Mouse (Mus musculus) brain, embryonic 14.5 days (tissue): Measurements from ENCODE around the gene Plekho2.

Experiments
- CTCF ChIP-seq: fragments of 200-500 bp; IDR thresholded peaks from 2 replicates; pipeline ENCODE4 v1.5.1; 2012; ENCODE audit warnings: inconsistent platforms, mild to moderate bottlenecking, moderate library complexity, borderline replicate concordance; ENCODE audit not compliant: insufficient read depth, insufficient read length; ENCODE audit errors: extremely low read depth
- POLR2A ChIP-seq: fragments of 200-500 bp; IDR thresholded peaks from 2 replicates; pipeline ENCODE4 v1.6.1; 2012; ENCODE audit warnings: mild to moderate bottlenecking, inconsistent platforms, borderline replicate concordance; ENCODE audit not compliant: poor library complexity, insufficient read depth, insufficient read length, severe bottlenecking; ENCODE audit errors: extremely low read depth

- TF ChIP-seq POLR2A = no peak
- TF ChIP-seq CTCF = no peak
Measured at GRCm38 (mm10) chr9:65624266-65624665, 44.4 kb upstream of the Plekho2 start.
